Mouse (Mus musculus) gastrocnemius, postnatal 25 days (tissue): ENCODE measurements at regions not wholly inside any gene's neighbourhood (a gene's known extent, or its start where the extent isn't known, plus 50 kb on each side); places are given as distances from the start of the nearest gene placed in this dataset.
"Not testable (repeated sequence)": the region's sequence is repeated elsewhere in the genome, so short reads cannot be mapped to it uniquely, and the experiment has no call there.

Experiments used
- DNase-seq: peaks from one replicate; pipeline ENCODE4 v3.0.0; 2022

- DNase-seq, result no peak
Observed at GRCm38 (mm10) chr16:76510861-76511260, 137.2 kb upstream of the Nrip1 start.

- no peak for DNase-seq
Observed at GRCm38 (mm10) chr16:76509109-76509650, 135.6 kb upstream of the Nrip1 start.

- DNase-seq, result no peak
Observed at GRCm38 (mm10) chr16:76507191-76507746, 133.6 kb upstream of the Nrip1 start.

GRCm38 (mm10) chr16:76506240-76506639, 132.6 kb upstream of the Nrip1 start:
- DNase-seq, result no peak

GRCm38 (mm10) chr16:76499686-76500400, 126.2 kb upstream of the Nrip1 start:
- DNase-seq, result no peak

GRCm38 (mm10) chr16:76498233-76498632, 124.6 kb upstream of the Nrip1 start:
- no peak for DNase-seq

- DNase-seq, result no peak
Observed at GRCm38 (mm10) chr16:76497041-76497808, 123.6 kb upstream of the Nrip1 start.

GRCm38 (mm10) chr16:76483419-76483818, 109.8 kb upstream of the Nrip1 start:
- no peak for DNase-seq

GRCm38 (mm10) chr16:76481966-76482365, 108.3 kb upstream of the Nrip1 start:
- no peak for DNase-seq

- DNase-seq, result no peak
Observed at GRCm38 (mm10) chr16:76477474-76477873, 103.8 kb upstream of the Nrip1 start.

GRCm38 (mm10) chr16:76474481-76474880, 100.9 kb upstream of the Nrip1 start:
- no peak for DNase-seq

GRCm38 (mm10) chr16:76472386-76472785, 98.8 kb upstream of the Nrip1 start:
- no peak for DNase-seq

GRCm38 (mm10) chr16:76471081-76471480, 97.5 kb upstream of the Nrip1 start:
- no peak for DNase-seq

- no peak for DNase-seq
Observed at GRCm38 (mm10) chr16:76459521-76459920, 85.9 kb upstream of the Nrip1 start.

- not testable (repeated sequence) for DNase-seq
Observed at GRCm38 (mm10) chr16:76456300-76456599, 82.6 kb upstream of the Nrip1 start.

- DNase-seq, result no peak
Observed at GRCm38 (mm10) chr16:76455499-76456299, 82.1 kb upstream of the Nrip1 start.

GRCm38 (mm10) chr16:76454741-76455465, 81.3 kb upstream of the Nrip1 start:
- no peak for DNase-seq

- peak; percentile 28 for DNase-seq
Observed at GRCm38 (mm10) chr16:76453457-76454200, 80.0 kb upstream of the Nrip1 start.

- no peak for DNase-seq
Observed at GRCm38 (mm10) chr16:76448773-76449172, 75.1 kb upstream of the Nrip1 start.

- no peak for DNase-seq
Observed at GRCm38 (mm10) chr16:76447033-76447432, 73.4 kb upstream of the Nrip1 start.

- no peak for DNase-seq
Observed at GRCm38 (mm10) chr16:76444668-76445067, 71.0 kb upstream of the Nrip1 start.
